Mouse (Mus musculus) ES-E14 (cell line): Measurements from ENCODE around the gene Map4k5. TPM values are rescaled to one million over a fixed set of nuclear protein-coding genes. Genes with fewer than 3 reads are reported as not detected.
A peak's percentile ranks its signal among the peaks of the same experiment; 100 is the strongest.

Experiments used
- DNase-seq: peaks from one replicate; pipeline ENCODE4 v3.0.0-alpha.2; 2013; ENCODE audit warnings: low read depth, low spot score
- H3K27ac ChIP-seq: 2 replicates; pipeline ENCODE4 v1.5.1; 2012; ENCODE audit warnings: low read depth, mild to moderate bottlenecking, low read length, moderate library complexity, mixed read lengths; ENCODE audit not compliant: poor library complexity, insufficient read depth, severe bottlenecking
- H3K36me3 ChIP-seq: 2 replicates; pipeline ENCODE4 v1.6.1; 2012; ENCODE audit warnings: mild to moderate bottlenecking, low read length, moderate library complexity, mixed read lengths; ENCODE audit not compliant: control insufficient read depth, poor library complexity, insufficient read depth, severe bottlenecking
- H3K4me1 ChIP-seq, 2 experiments: fragments of 150-350 bp in 1 of 2; sonication (generic) in 1 of 2; 2 replicates each; pipeline ENCODE4 v1.6.1; 2012; ENCODE audit warnings: low read length in 2 of 2, mild to moderate bottlenecking in 1 of 2, mixed read lengths in 1 of 2; ENCODE audit not compliant: control insufficient read depth in 2 of 2, insufficient read depth in 2 of 2, poor library complexity in 1 of 2
- H3K4me3 ChIP-seq, 2 experiments: fragments of 150-350 bp in 1 of 2; sonication (generic) in 1 of 2; 2 replicates each; pipeline ENCODE4 v1.5.1; 2012; ENCODE audit warnings: low read length in 2 of 2, low read depth in 1 of 2, mild to moderate bottlenecking in 1 of 2, mixed read lengths in 1 of 2; ENCODE audit not compliant: insufficient read depth in 1 of 2, poor library complexity in 1 of 2, severe bottlenecking in 1 of 2
- H3K9ac ChIP-seq: 2 replicates; pipeline ENCODE4 v1.6.1; 2012; ENCODE audit warnings: low read depth, mild to moderate bottlenecking, low read length, mixed read lengths; ENCODE audit not compliant: poor library complexity, insufficient read depth, severe bottlenecking
- H3K9me3 ChIP-seq: fragments of 150-350 bp; sonication (generic); 2 replicates; pipeline ENCODE4 v1.6.1; 2012; ENCODE audit warnings: low read depth, mild to moderate bottlenecking, low read length; ENCODE audit not compliant: control insufficient read depth, insufficient read depth
- CHD2 ChIP-seq: IDR thresholded peaks from 2 replicates; pipeline ENCODE4 v1.6.1; 2014; ENCODE audit warnings: mild to moderate bottlenecking, low read depth, low read length, inconsistent platforms
- HCFC1 ChIP-seq: IDR thresholded peaks from 2 replicates; pipeline ENCODE4 v1.6.1; 2012; ENCODE audit warnings: low read length, inconsistent platforms, borderline replicate concordance; ENCODE audit not compliant: insufficient read depth
- MAFK ChIP-seq: IDR thresholded peaks from 2 replicates; pipeline ENCODE4 v1.6.1; 2014; ENCODE audit warnings: mild to moderate bottlenecking, low read depth, low read length, inconsistent platforms; ENCODE audit not compliant: insufficient read depth
- ZC3H11A ChIP-seq: IDR thresholded peaks from 2 replicates; pipeline ENCODE4 v1.6.1; 2012; ENCODE audit warnings: low read depth, mild to moderate bottlenecking, inconsistent platforms, low read length, borderline replicate concordance
- ZNF384 ChIP-seq: IDR thresholded peaks from 2 replicates; pipeline ENCODE4 v1.6.1; 2012; ENCODE audit warnings: low read depth, low read length, inconsistent platforms
- in situ Hi-C, 2 experiments: fragments of 600-800 bp; cut with MboI; formaldehyde crosslinking; loops; one replicate each; pipeline ENCODE4 v1.15.1; 2025; ENCODE audit warnings: low sequenced_read_pairs in 2 of 2, inconsistent platforms in 1 of 2; ENCODE audit not compliant: unreplicated experiment in 2 of 2
- total RNA-seq: library from RNA; depleted of rRNA; stranded (reverse); fragments of 300-350 nt; gene quantifications from 2 replicates; pipeline ENCODE4 v1.2.3, GENCODE M21; 2012

The Map4k5 gene
- total RNA-seq, 1 experiment, result 29.8 TPM

GRCm38 (mm10) chr12:69917870-69918269, 24.9 kb upstream of the Map4k5 start:
- no peaks in the 10 kb centered on the region for H3K36me3 ChIP-seq
- TF ChIP-seq MAFK (no peak), ZNF384 (no peak), CHD2 (no peak), HCFC1 (no peak), ZC3H11A (no peak)
- H3K4me1 ChIP-seq, result no peaks in the 10 kb centered on the region
- no peak overlapping the region for H3K4me3 ChIP-seq
- H3K9me3 ChIP-seq, result no peaks in the 10 kb centered on the region
- in situ Hi-C loops, result no loop called here
- no peak overlapping the region for H3K27ac ChIP-seq
- DNase-seq, result no peak
- no peak overlapping the region for H3K9ac ChIP-seq

GRCm38 (mm10) chr12:69912737-69913136, 19.7 kb upstream of the Map4k5 start:
- in situ Hi-C loops, result no loop called here
- H3K4me3 ChIP-seq, result no peak overlapping the region

GRCm38 (mm10) chr12:69911906-69912305, 18.9 kb upstream of the Map4k5 start:
- Histone ChIP-seq H3K9me3 (no peaks in the 10 kb centered on the region), H3K9ac (no peak overlapping the region), H3K4me3 (no peak overlapping the region), H3K36me3 (no peaks in the 10 kb centered on the region), H3K27ac (no peak overlapping the region), H3K4me1 (peaks cover 2 to 3% of the 10 kb centered on the region in 2 experiments; a peak in 3 of 4 replicates)
- no peak for DNase-seq
- in situ Hi-C loops, result no loop called here
- no peak for TF ChIP-seq MAFK
- TF ChIP-seq ZNF384, result no peak
- no peak for TF ChIP-seq CHD2
- no peak for TF ChIP-seq ZC3H11A
- no peak for TF ChIP-seq HCFC1

More at GRCm38 (mm10) chr12:69912737-69913136, 19.7 kb upstream of the Map4k5 start:
- TF ChIP-seq ZNF384 (no peak), HCFC1 (no peak), CHD2 (no peak), MAFK (no peak), ZC3H11A (no peak)
- no peak overlapping the region for H3K27ac ChIP-seq
- no peak overlapping the region for H3K9ac ChIP-seq
- no peak for DNase-seq
- no peaks in the 10 kb centered on the region for H3K36me3 ChIP-seq
- H3K9me3 ChIP-seq, result no peaks in the 10 kb centered on the region
- H3K4me1 ChIP-seq, result peaks cover 2 to 3% of the 10 kb centered on the region in 2 experiments; a peak in 3 of 4 replicates

- in situ Hi-C loops, result no loop called here
- no peak for DNase-seq
- peak overlapping the region in 1 of 2 experiments; percentile 47; a peak in 1 of 4 replicates for H3K4me3 ChIP-seq
- H3K9me3 ChIP-seq, result no peaks in the 10 kb centered on the region
- no peak overlapping the region for H3K27ac ChIP-seq
- no peak for TF ChIP-seq HCFC1
- H3K36me3 ChIP-seq, result no peaks in the 10 kb centered on the region
- H3K9ac ChIP-seq, result no peak overlapping the region
- peaks cover 2 to 3% of the 10 kb centered on the region in 2 experiments; a peak in 3 of 4 replicates for H3K4me1 ChIP-seq
Measured at GRCm38 (mm10) chr12:69908511-69908900, 15.5 kb upstream of the Map4k5 start.
